Mouse (Mus musculus): ENCODE measurements around the gene Bet1l.

GRCm38 (mm10) chr7:140844905-140845665, 12.3 kb downstream of the Bet1l start, which contains the start of gene Scgb1c1:
- TF ChIP-seq POLR2AphosphoS5 (IDR thresholded peaks at IDR 0.05; ENCODE audit: insufficient replicate concordance, low read depth, low read length) (no peak), GATA1 (IDR thresholded peaks at IDR 0.05; ENCODE audit: borderline replicate concordance, low read length) (no peak), CTCF (IDR thresholded peaks at IDR 0.05; ENCODE audit: low read depth, low read length) (peak; percentile 44; the same call in 1 of the 2 replicates)

Data from G1E (cell line).